In the genomic region with DNA sequence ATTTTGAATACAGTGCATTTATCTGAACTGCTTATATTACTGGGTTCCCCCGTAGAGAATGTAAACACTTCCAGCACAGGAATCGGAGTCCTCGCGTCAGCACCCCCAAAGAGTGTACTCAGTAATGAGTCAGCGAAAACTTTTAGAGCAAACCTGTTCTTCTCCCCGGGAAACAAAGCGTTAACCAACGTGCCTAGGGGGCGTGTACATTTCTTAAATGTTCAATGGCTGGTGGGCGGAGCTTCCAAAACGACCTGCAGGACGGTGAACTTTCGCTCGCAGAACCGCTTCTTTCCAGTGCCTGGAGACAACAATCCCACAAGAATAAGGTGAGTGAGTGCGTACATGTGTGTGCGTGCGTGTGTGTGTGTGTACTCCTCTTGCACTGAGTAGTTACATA, we compare ENCODE assay signal across 8 mouse cellular contexts. TPM values are rescaled to one million over a fixed set of nuclear protein-coding genes. Genes with fewer than 3 reads are reported as not detected.
DNase-seq lines count a peak whose midpoint lies in the region; ATAC-seq and TF ChIP-seq lines count a peak whose summit lies in the region.

No protein-coding gene starts in this region.

- TF ChIP-seq POLR2A in bone marrow macrophage, adult 2 months (IDR thresholded peaks at IDR 0.05; ENCODE audit: borderline replicate concordance, low read depth, low read length), result no peak
- TF ChIP-seq POLR2A in liver, adult 2 months (IDR thresholded peaks at IDR 0.05; ENCODE audit: extremely low read depth, insufficient read depth, low read length), result no peak

- under 1% methylated on average over 18 of the region's 18 CpGs for WGBS in forebrain, embryonic 14.5 days
- WGBS in hindbrain, embryonic 16.5 days, result 0% methylated on average over 18 of the region's 18 CpGs
- WGBS in liver, adult 2 months, result 1% methylated on average over 18 of the region's 18 CpGs
- 1% methylated on average over 18 of the region's 18 CpGs for WGBS in midbrain, postnatal 0 days
- WGBS in stomach, embryonic 14.5 days, result 1% methylated on average over 18 of the region's 18 CpGs

- DNase-seq in cerebellum, postnatal 14 days, result peak; percentile 32 to 38
- DNase-seq in cerebellum, adult 9-10 months, result no peak
- DNase-seq in forebrain, embryonic 14.5 days (ENCODE audit: low spot score), result peak; percentile 85
- DNase-seq in liver, adult 2 months (ENCODE audit: extremely low read depth, low read depth, low spot score), result peak; percentile 92
- DNase-seq in midbrain, postnatal 0 days (ENCODE audit: low spot score), result peak; percentile 76

- H3K79me2 ChIP-seq in liver, adult 2 months (ENCODE audit: control insufficient read depth, insufficient read depth, low read length), result no peaks in the 10 kb centered on the region; the same call in 1 of the 2 replicates

- peak overlapping the region; percentile 40 for H3K9ac ChIP-seq in forebrain, embryonic 14.5 days (ENCODE audit: low read length)
- H3K9ac ChIP-seq in hindbrain, embryonic 16.5 days (ENCODE audit: low read depth, low read length), result peak overlapping the region; percentile 33
- peak overlapping the region; percentile 56; the same call in 1 of the 2 replicates for H3K9ac ChIP-seq in liver, adult 2 months (ENCODE audit: low read depth, low read length)
- H3K9ac ChIP-seq in midbrain, postnatal 0 days (replicated peaks; ENCODE audit: low read length, poor library complexity, severe bottlenecking), result peak overlapping the region; percentile 34; the same call in 1 of the 2 replicates
- peak overlapping the region; percentile 43; the same call in 1 of the 2 replicates for H3K9ac ChIP-seq in stomach, embryonic 14.5 days (replicated peaks; ENCODE audit: low read depth, low read length)

- H3K27ac ChIP-seq in bone marrow macrophage, adult 2 months (ENCODE audit: insufficient read depth, low read depth, low read length), result no peak overlapping the region
- no peak overlapping the region for H3K27ac ChIP-seq in forebrain, embryonic 14.5 days (ENCODE audit: low read depth, low read length)
- no peak overlapping the region for H3K27ac ChIP-seq in hindbrain, embryonic 16.5 days (ENCODE audit: low read depth, low read length)
- H3K27ac ChIP-seq in liver, adult 2 months (replicated peaks; ENCODE audit: insufficient read depth, low read depth, low read length), result peak overlapping the region; percentile 20; the same call in 1 of the 2 replicates
- H3K27ac ChIP-seq in midbrain, postnatal 0 days (ENCODE audit: low read depth, low read length), result no peak overlapping the region
- H3K27ac ChIP-seq in stomach, embryonic 14.5 days (ENCODE audit: low read length), result peak overlapping the region; percentile 53; the same call in 1 of the 2 replicates

- no peaks in the 10 kb centered on the region for H3K36me3 ChIP-seq in forebrain, embryonic 14.5 days (ENCODE audit: control insufficient read depth, insufficient read depth, low read length)
- H3K36me3 ChIP-seq in hindbrain, embryonic 16.5 days (ENCODE audit: control insufficient read depth, insufficient read depth, low read length), result no peaks in the 10 kb centered on the region
- no peaks in the 10 kb centered on the region for H3K36me3 ChIP-seq in liver, adult 2 months (ENCODE audit: control insufficient read depth, insufficient read depth, low read length)
- H3K36me3 ChIP-seq in midbrain, postnatal 0 days (ENCODE audit: insufficient read depth, low read length), result no peaks in the 10 kb centered on the region
- no peaks in the 10 kb centered on the region for H3K36me3 ChIP-seq in stomach, embryonic 14.5 days (ENCODE audit: control insufficient read depth, insufficient read depth, low read length)

- peak overlapping the region; percentile 27 for H3K4me3 ChIP-seq in bone marrow macrophage, adult 2 months (ENCODE audit: insufficient read depth, low read length)
- H3K4me3 ChIP-seq in forebrain, embryonic 14.5 days (ENCODE audit: low read depth, low read length), result peak overlapping the region; percentile 35
- H3K4me3 ChIP-seq in hindbrain, embryonic 16.5 days (ENCODE audit: low read length), result peak overlapping the region; percentile 40
- peak overlapping the region; percentile 61 for H3K4me3 ChIP-seq in liver, adult 2 months (ENCODE audit: insufficient read depth, low read depth, low read length)
- H3K4me3 ChIP-seq in midbrain, postnatal 0 days (ENCODE audit: low read depth, low read length), result peak overlapping the region; percentile 36
- H3K4me3 ChIP-seq in stomach, embryonic 14.5 days (ENCODE audit: low read depth, low read length), result peak overlapping the region; percentile 36

- H3K9me3 ChIP-seq in forebrain, embryonic 14.5 days (replicated peaks; ENCODE audit: control insufficient read depth, low read length), result no peaks in the 10 kb centered on the region
- H3K9me3 ChIP-seq in hindbrain, embryonic 16.5 days (ENCODE audit: control insufficient read depth, low read length), result no peaks in the 10 kb centered on the region
- no peaks in the 10 kb centered on the region for H3K9me3 ChIP-seq in midbrain, postnatal 0 days (ENCODE audit: low read length)
- H3K9me3 ChIP-seq in stomach, embryonic 14.5 days (ENCODE audit: control insufficient read depth, low read depth, low read length), result no peaks in the 10 kb centered on the region

- H3K4me1 ChIP-seq in bone marrow macrophage, adult 2 months (ENCODE audit: control insufficient read depth, insufficient read depth, low read length), result no peaks in the 10 kb centered on the region
- peaks cover 12% of the 10 kb centered on the region for H3K4me1 ChIP-seq in forebrain, embryonic 14.5 days (ENCODE audit: control insufficient read depth, insufficient read depth, low read length)
- H3K4me1 ChIP-seq in hindbrain, embryonic 16.5 days (ENCODE audit: control insufficient read depth, insufficient read depth, low read depth, low read length), result peaks cover 13% of the 10 kb centered on the region
- H3K4me1 ChIP-seq in liver, adult 2 months (ENCODE audit: control insufficient read depth, insufficient read depth, low read length), result peaks cover 3% of the 10 kb centered on the region; the same call in 1 of the 2 replicates
- H3K4me1 ChIP-seq in midbrain, postnatal 0 days (ENCODE audit: insufficient read depth, low read length), result no peaks in the 10 kb centered on the region
- peaks cover 4% of the 10 kb centered on the region; the same call in 1 of the 2 replicates for H3K4me1 ChIP-seq in stomach, embryonic 14.5 days (ENCODE audit: control insufficient read depth, insufficient read depth, low read length)

- peak overlapping the region; percentile 63 for H3K4me2 ChIP-seq in forebrain, embryonic 14.5 days (ENCODE audit: low read length)
- peak overlapping the region; percentile 71 for H3K4me2 ChIP-seq in hindbrain, embryonic 16.5 days (ENCODE audit: low read length)
- peak overlapping the region; percentile 69 for H3K4me2 ChIP-seq in midbrain, postnatal 0 days (ENCODE audit: low read depth, low read length, poor library complexity, severe bottlenecking)
- H3K4me2 ChIP-seq in stomach, embryonic 14.5 days (replicated peaks; ENCODE audit: low read depth, low read length), result peak overlapping the region; percentile 62

- peak; percentile 61 for ATAC-seq in forebrain, embryonic 14.5 days
- peak; percentile 63 for ATAC-seq in hindbrain, embryonic 16.5 days
- ATAC-seq in midbrain, postnatal 0 days (ENCODE audit: low FRiP score), result no peak
- ATAC-seq in stomach, embryonic 14.5 days (ENCODE audit: insufficient number of reproducible peaks, insufficient read depth, low FRiP score, low read depth), result peak; percentile 68

- no peaks in the 10 kb centered on the region for H3K27me3 ChIP-seq in forebrain, embryonic 14.5 days (replicated peaks; ENCODE audit: control insufficient read depth, insufficient read depth, low read length)
- H3K27me3 ChIP-seq in hindbrain, embryonic 16.5 days (replicated peaks; ENCODE audit: control insufficient read depth, insufficient read depth, low read length), result peaks cover 2% of the 10 kb centered on the region; the same call in 1 of the 2 replicates
- H3K27me3 ChIP-seq in liver, adult 2 months (ENCODE audit: control insufficient read depth, insufficient read depth, low read length), result no peaks in the 10 kb centered on the region
- H3K27me3 ChIP-seq in midbrain, postnatal 0 days (ENCODE audit: insufficient read depth, low read length), result no peaks in the 10 kb centered on the region
- H3K27me3 ChIP-seq in stomach, embryonic 14.5 days (ENCODE audit: control insufficient read depth, insufficient read depth, low read length), result no peaks in the 10 kb centered on the region

- TF ChIP-seq CTCF in bone marrow macrophage, adult 2 months (IDR thresholded peaks at IDR 0.05; ENCODE audit: low read depth, low read length), result no peak
- no peak for TF ChIP-seq CTCF in liver, adult 2 months (IDR thresholded peaks at IDR 0.05; ENCODE audit: low read depth, low read length)
- no peak for TF ChIP-seq CTCF in midbrain, postnatal 0 days (IDR thresholded peaks at IDR 0.05)

RNA-seq across cellular contexts. Expression of a gene that starts 9.2 kb away (rescaled TPM):
- polyA plus RNA-seq in bone marrow macrophage, adult 2 months (2012; ENCODE audit: insufficient read depth, insufficient read length, missing spikeins), result not detected in 2 replicates
- 22.2 and 24.1 TPM in 2 replicates for polyA plus RNA-seq in forebrain, embryonic 14.5 days (2014; fragmentation: Nextera tagmentation; extraction: Ambion mirVana)
- polyA plus RNA-seq in hindbrain, embryonic 16.5 days (2015; fragmentation: Nextera tagmentation; extraction: Ambion mirVana), result 28.5 and 30.6 TPM in 2 replicates
- total RNA-seq in liver, adult 2 months (2014; rRNA removed), result 137 and 139 TPM in 2 replicates
- 45.2 and 46.5 TPM in 2 replicates for polyA plus RNA-seq in liver, adult 2 months (2012; rRNA removed)
- 12.9 and 17.1 TPM in 2 replicates for total RNA-seq in midbrain, postnatal 0 days (2014; rRNA removed)
- polyA plus RNA-seq in midbrain, postnatal 0 days (2015; fragmentation: Nextera tagmentation; extraction: Ambion mirVana), result 25.1 and 28.2 TPM in 2 replicates
- 478 and 492 TPM in 2 replicates for polyA plus RNA-seq in stomach, embryonic 14.5 days (2014; fragmentation: Nextera tagmentation; extraction: Ambion mirVana)

RNA-seq across cellular contexts. Expression of a gene that starts 38.7 kb away (rescaled TPM):
- not detected in 2 replicates for polyA plus RNA-seq in bone marrow macrophage, adult 2 months (2012; ENCODE audit: insufficient read depth, insufficient read length, missing spikeins)
- polyA plus RNA-seq in forebrain, embryonic 14.5 days (2014; fragmentation: Nextera tagmentation; extraction: Ambion mirVana), result not detected in 2 replicates
- polyA plus RNA-seq in hindbrain, embryonic 16.5 days (2015; fragmentation: Nextera tagmentation; extraction: Ambion mirVana), result not detected in 2 replicates
- total RNA-seq in liver, adult 2 months (2014; rRNA removed), result 6.1 and 42.4 TPM in 2 replicates
- polyA plus RNA-seq in liver, adult 2 months (2012; rRNA removed), result 1.0 and 2.8 TPM in 2 replicates
- not detected in 2 replicates for total RNA-seq in midbrain, postnatal 0 days (2014; rRNA removed)
- not detected in 2 replicates for polyA plus RNA-seq in midbrain, postnatal 0 days (2015; fragmentation: Nextera tagmentation; extraction: Ambion mirVana)
- 9.6 and 9.7 TPM in 2 replicates for polyA plus RNA-seq in stomach, embryonic 14.5 days (2014; fragmentation: Nextera tagmentation; extraction: Ambion mirVana)

Comparison
In these comparisons a context has a peak if more than half of its experiments do, and no peak if none do; other contexts are left out.
1. H3K27ac ChIP-seq: peak in liver, adult 2 months (single experiment) and stomach, embryonic 14.5 days (single experiment); none in bone marrow macrophage, adult 2 months (single experiment), forebrain, embryonic 14.5 days (single experiment), hindbrain, embryonic 16.5 days (single experiment) and midbrain, postnatal 0 days (single experiment).
2. RNA of a gene that starts 9.2 kb away (polyA plus RNA-seq): 478 to 492 TPM in stomach, embryonic 14.5 days, 45.2 to 46.5 TPM in liver, adult 2 months, 28.5 to 30.6 TPM in hindbrain, embryonic 16.5 days, 25.1 to 28.2 TPM in midbrain, postnatal 0 days and 22.2 to 24.1 TPM in forebrain, embryonic 14.5 days; not detected in bone marrow macrophage, adult 2 months; every median in the first group is over 10 times any median in the second.
3. Peak in every context shown above with its lines, with median percentiles within 50 percentile points of each other: H3K4me3 ChIP-seq, H3K4me2 ChIP-seq and H3K9ac ChIP-seq.